Mouse (Mus musculus) myocyte (in vitro differentiated cells): ENCODE results near the gene Dhrs7b. TPM values are rescaled to one million over a fixed set of nuclear protein-coding genes. Genes with fewer than 3 reads are reported as not detected.
A peak's percentile ranks its signal among the peaks of the same experiment; 100 is the strongest.
"Not testable (repeated sequence)": the region's sequence is repeated elsewhere in the genome, so short reads cannot be mapped to it uniquely, and the experiment has no call there.

ENCODE experiments used
- H3K27me3 ChIP-seq: one replicate; pipeline ENCODE4 v1.6.1; 2011; ENCODE audit not compliant: control insufficient read depth, insufficient read depth, insufficient read length
- H3K36me3 ChIP-seq: one replicate; pipeline ENCODE4 v1.6.1; 2011; ENCODE audit not compliant: control insufficient read depth, insufficient read depth
- H3K4me2 ChIP-seq: one replicate; pipeline ENCODE4 v1.6.1; 2011; ENCODE audit warnings: low read depth, control low read depth
- H3K4me3 ChIP-seq: one replicate; pipeline ENCODE4 v1.5.1; 2011; ENCODE audit warnings: mild to moderate bottlenecking, control low read depth, moderate library complexity
- H3K79me2 ChIP-seq: one replicate; pipeline ENCODE4 v1.6.1; 2011; ENCODE audit not compliant: control insufficient read depth, insufficient read depth
- H3ac ChIP-seq: one replicate; pipeline ENCODE4 v1.6.1; 2011; ENCODE audit not compliant: control insufficient read depth, insufficient read length
- CEBPB ChIP-seq: IDR thresholded peaks from 2 replicates; pipeline ENCODE4 v1.6.1; 2011; ENCODE audit warnings: mild to moderate bottlenecking, moderate library complexity; ENCODE audit not compliant: poor library complexity, insufficient read depth, severe bottlenecking
- E2F4 ChIP-seq: IDR thresholded peaks from one replicate; pipeline ENCODE4 v1.6.1; 2011; ENCODE audit warnings: mild to moderate bottlenecking, control low read depth, moderate library complexity; ENCODE audit not compliant: insufficient read depth
- MAX ChIP-seq: IDR thresholded peaks from one replicate; pipeline ENCODE4 v1.6.1; 2011; ENCODE audit warnings: low read depth, mild to moderate bottlenecking, control low read depth
- MYOD1 ChIP-seq, 3 experiments: IDR thresholded peaks; one replicate each; pipeline ENCODE4 v1.6.1; 2011; ENCODE audit warnings: control low read depth in 2 of 3, low read depth in 2 of 3, mild to moderate bottlenecking in 2 of 3, moderate library complexity in 1 of 3; ENCODE audit not compliant: insufficient read length in 2 of 3, control insufficient read depth in 1 of 3
- MYOG ChIP-seq, 3 experiments: IDR thresholded peaks; one replicate each; pipeline ENCODE4 v1.6.1; 2011; ENCODE audit warnings: control low read depth in 2 of 3, low read depth in 2 of 3, mild to moderate bottlenecking in 2 of 3; ENCODE audit not compliant: insufficient read length in 2 of 3, control insufficient read depth in 1 of 3, insufficient read depth in 1 of 3
- POLR2A ChIP-seq: IDR thresholded peaks from one replicate; pipeline ENCODE4 v1.6.1; 2011; ENCODE audit warnings: low read depth, mild to moderate bottlenecking, control low read depth, moderate library complexity; ENCODE audit not compliant: insufficient read length
- POLR2AphosphoS2 ChIP-seq: IDR thresholded peaks from one replicate; pipeline ENCODE4 v1.6.1; 2011; ENCODE audit warnings: low read depth, control low read depth; ENCODE audit not compliant: insufficient read length
- REST ChIP-seq: IDR thresholded peaks from one replicate; pipeline ENCODE4 v1.6.1; 2011; ENCODE audit warnings: mild to moderate bottlenecking, control low read depth, moderate library complexity; ENCODE audit not compliant: insufficient read depth, insufficient read length
- SRF ChIP-seq: IDR thresholded peaks from one replicate; pipeline ENCODE4 v1.6.1; 2011; ENCODE audit warnings: low read depth; ENCODE audit not compliant: control insufficient read depth, insufficient read length
- TCF12 ChIP-seq: IDR thresholded peaks from one replicate; pipeline ENCODE4 v1.6.1; 2011; ENCODE audit warnings: mild to moderate bottlenecking, control low read depth; ENCODE audit not compliant: poor library complexity, insufficient read depth, severe bottlenecking
- TCF3 ChIP-seq: IDR thresholded peaks from one replicate; pipeline ENCODE4 v1.6.1; 2011; ENCODE audit warnings: low read depth, control low read depth; ENCODE audit not compliant: insufficient read length
- USF1 ChIP-seq: IDR thresholded peaks from one replicate; pipeline ENCODE4 v1.6.1; 2011; ENCODE audit warnings: low read depth, mild to moderate bottlenecking, control low read depth, moderate library complexity
- polyA plus RNA-seq: library from polyadenylated mRNA; unstranded; fragments of >200 nt; fragmentation: generic; extraction: Trizol; gene quantifications from one replicate; pipeline ENCODE4 v1.2.1, GENCODE M21; 2012; ENCODE audit warnings: missing spikeins

The Dhrs7b gene
- polyA plus RNA-seq, 1 experiment, result 51.2 TPM

- TF ChIP-seq E2F4, result no peak
- TF ChIP-seq TCF12, result no peak
- TF ChIP-seq REST, result no peak
- TF ChIP-seq MAX, result no peak
- TF ChIP-seq POLR2AphosphoS2, result no peak
- TF ChIP-seq USF1, result no peak
- no peak for TF ChIP-seq TCF3
- H3K79me2 ChIP-seq, result peaks cover 26% of the 10 kb centered on the region
- H3K4me2 ChIP-seq, result peak overlapping the region; percentile 14
- H3ac ChIP-seq, result no peak overlapping the region
- H3K27me3 ChIP-seq, result no peaks in the 10 kb centered on the region
- H3K36me3 ChIP-seq, result no peaks in the 10 kb centered on the region
- peak overlapping the region; percentile 38 for H3K4me3 ChIP-seq
These were observed 50.1 kb downstream of the Dhrs7b start for GRCm38 (mm10) chr11:60880559-60880958.

- Histone ChIP-seq H3ac (no peak overlapping the region), H3K36me3 (no peaks in the 10 kb centered on the region), H3K4me3 (no peak overlapping the region), H3K4me2 (peak overlapping the region; percentile 19), H3K79me2 (peaks cover 8% of the 10 kb centered on the region), H3K27me3 (no peaks in the 10 kb centered on the region)
- TF ChIP-seq POLR2AphosphoS2 (no peak), E2F4 (no peak), MYOG (IDR thresholded peaks at IDR 0.05; ENCODE audit: control insufficient read depth in 1 of 3, insufficient read depth in 1 of 3, insufficient read length in 2 of 3, low read depth in 2 of 3) (no peak), REST (no peak), POLR2A (no peak), SRF (no peak), CEBPB (no peak), TCF3 (no peak), MYOD1 (IDR thresholded peaks at IDR 0.05; ENCODE audit: control insufficient read depth in 1 of 3, insufficient read length in 2 of 3, low read depth in 2 of 3) (no peak), MAX (no peak), TCF12 (no peak), USF1 (no peak)
These were observed 52.0 kb downstream of the Dhrs7b start for GRCm38 (mm10) chr11:60882386-60882785.

GRCm38 (mm10) chr11:60886986-60887385, 56.6 kb downstream of the Dhrs7b start:
- not testable (repeated sequence) for H3K36me3 ChIP-seq, H3K27me3 ChIP-seq, H3ac ChIP-seq, H3K4me3 ChIP-seq, H3K4me2 ChIP-seq, H3K79me2 ChIP-seq

- H3K4me3 ChIP-seq, result no peak overlapping the region
These were observed 59.4 kb downstream of the Dhrs7b start for GRCm38 (mm10) chr11:60889861-60890260.

GRCm38 (mm10) chr11:60890286-60890685, 59.9 kb downstream of the Dhrs7b start:
- no peaks in the 10 kb centered on the region for H3K36me3 ChIP-seq

More at GRCm38 (mm10) chr11:60889861-60890260, 59.4 kb downstream of the Dhrs7b start:
- TF ChIP-seq TCF12 (no peak), TCF3 (no peak), REST (no peak), USF1 (no peak), SRF (no peak), CEBPB (no peak), POLR2A (no peak), MAX (no peak), POLR2AphosphoS2 (no peak), MYOD1 (IDR thresholded peaks at IDR 0.05; ENCODE audit: control insufficient read depth in 1 of 3, insufficient read length in 2 of 3, low read depth in 2 of 3) (no peak)
- H3K27me3 ChIP-seq, result no peaks in the 10 kb centered on the region
- no peak overlapping the region for H3ac ChIP-seq
- H3K79me2 ChIP-seq, result no peaks in the 10 kb centered on the region
- no peak overlapping the region for H3K4me2 ChIP-seq
- no peaks in the 10 kb centered on the region for H3K36me3 ChIP-seq

More at GRCm38 (mm10) chr11:60890286-60890685, 59.9 kb downstream of the Dhrs7b start:
- Histone ChIP-seq H3K27me3 (no peaks in the 10 kb centered on the region), H3K79me2 (no peaks in the 10 kb centered on the region), H3K4me3 (no peak overlapping the region), H3ac (no peak overlapping the region), H3K4me2 (no peak overlapping the region)
- TF ChIP-seq REST (no peak), MYOD1 (IDR thresholded peaks at IDR 0.05; ENCODE audit: control insufficient read depth in 1 of 3, insufficient read length in 2 of 3, low read depth in 2 of 3) (no peak), POLR2AphosphoS2 (no peak), TCF12 (no peak), SRF (no peak), TCF3 (no peak), CEBPB (no peak), MAX (no peak), USF1 (no peak)
